Mouse (Mus musculus) embryo, embryonic 10.5 days (tissue): ENCODE results near the gene Ddx39b.
"Not testable (repeated sequence)": the region's sequence is repeated elsewhere in the genome, so short reads cannot be mapped to it uniquely, and the experiment has no call there.

Experiments
- DNase-seq: peaks from one replicate; pipeline ENCODE4 v3.0.0-alpha.2; 2015; ENCODE audit warnings: low spot score

Ddx39b gene

GRCm38 (mm10) chr17:35262664-35263522 is 21.3 kb downstream of the Ddx39b start, which contains the start of gene H2-D1:
TSS of gene H2-D1 (plus strand) at chr17:35262730.
- DNase-seq: peak; percentile 92

- DNase-seq: no peak
Observed at GRCm38 (mm10) chr17:35263523-35263883, 22.0 kb downstream of the Ddx39b start.

DNA sequence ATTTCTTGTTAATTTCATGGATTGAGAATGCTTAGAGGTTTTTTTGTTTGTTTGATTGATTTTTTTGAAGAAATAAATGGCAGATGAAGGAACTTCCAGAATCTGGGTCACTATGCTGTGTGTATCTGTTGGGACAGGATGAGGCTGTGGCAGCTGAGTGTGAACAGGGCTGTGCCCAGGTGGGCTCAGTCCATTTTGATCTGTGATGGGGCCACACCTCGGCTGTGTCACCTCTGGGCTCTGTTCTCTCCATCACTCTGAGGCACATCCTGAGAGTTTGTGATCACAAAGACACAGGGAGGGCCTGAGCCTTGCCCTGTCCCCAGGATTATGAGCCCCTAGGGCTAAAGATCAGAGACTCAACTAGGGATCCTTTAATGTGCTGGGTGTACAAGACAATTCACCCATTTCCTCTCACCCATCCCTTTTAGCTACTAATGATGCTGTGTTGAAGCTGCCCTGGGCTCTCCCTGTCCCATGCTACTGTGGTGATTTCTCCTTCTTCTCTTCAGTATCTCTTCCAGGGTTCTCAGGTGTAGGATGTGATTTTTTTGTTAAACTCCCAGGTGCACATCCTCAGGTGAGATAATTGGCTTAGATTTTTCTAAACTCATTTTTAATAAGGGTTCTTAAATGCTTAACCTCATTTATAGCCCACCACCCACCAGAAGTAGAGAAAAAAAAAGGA is 26.0 kb downstream of the Ddx39b start:
- DNase-seq: no peak

GRCm38 (mm10) chr17:35269653-35270347 is 28.3 kb downstream of the Ddx39b start:
- peak; percentile 78 for DNase-seq

GRCm38 (mm10) chr17:35272249-35272648 is 30.7 kb downstream of the Ddx39b start:
- no peak for DNase-seq

DNA sequence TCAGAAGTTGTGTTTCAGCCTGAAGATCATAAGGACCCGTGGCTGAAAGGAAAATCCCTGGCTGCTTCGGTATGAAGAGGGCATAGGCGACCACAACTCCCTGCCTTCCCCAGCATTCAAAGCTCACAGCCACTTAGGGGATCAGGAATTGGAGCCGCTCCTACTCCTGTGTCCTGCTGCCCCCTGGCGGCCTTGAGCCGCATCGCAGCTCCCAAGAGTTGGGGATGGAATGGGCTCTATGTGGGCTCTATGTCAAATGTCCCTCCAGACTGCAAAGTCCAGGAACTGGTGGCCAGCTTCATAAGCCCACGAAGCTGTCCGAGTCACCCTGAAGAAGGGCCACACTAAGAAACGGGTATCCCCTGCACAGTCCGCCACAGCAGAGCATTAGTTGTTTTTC is 33.2 kb downstream of the Ddx39b start:
- DNase-seq: peak; percentile 87

GRCm38 (mm10) chr17:35276304-35276864 is 34.8 kb downstream of the Ddx39b start:
- no peak for DNase-seq

GRCm38 (mm10) chr17:35278049-35278448 is 36.5 kb downstream of the Ddx39b start:
- no peak for DNase-seq

DNA sequence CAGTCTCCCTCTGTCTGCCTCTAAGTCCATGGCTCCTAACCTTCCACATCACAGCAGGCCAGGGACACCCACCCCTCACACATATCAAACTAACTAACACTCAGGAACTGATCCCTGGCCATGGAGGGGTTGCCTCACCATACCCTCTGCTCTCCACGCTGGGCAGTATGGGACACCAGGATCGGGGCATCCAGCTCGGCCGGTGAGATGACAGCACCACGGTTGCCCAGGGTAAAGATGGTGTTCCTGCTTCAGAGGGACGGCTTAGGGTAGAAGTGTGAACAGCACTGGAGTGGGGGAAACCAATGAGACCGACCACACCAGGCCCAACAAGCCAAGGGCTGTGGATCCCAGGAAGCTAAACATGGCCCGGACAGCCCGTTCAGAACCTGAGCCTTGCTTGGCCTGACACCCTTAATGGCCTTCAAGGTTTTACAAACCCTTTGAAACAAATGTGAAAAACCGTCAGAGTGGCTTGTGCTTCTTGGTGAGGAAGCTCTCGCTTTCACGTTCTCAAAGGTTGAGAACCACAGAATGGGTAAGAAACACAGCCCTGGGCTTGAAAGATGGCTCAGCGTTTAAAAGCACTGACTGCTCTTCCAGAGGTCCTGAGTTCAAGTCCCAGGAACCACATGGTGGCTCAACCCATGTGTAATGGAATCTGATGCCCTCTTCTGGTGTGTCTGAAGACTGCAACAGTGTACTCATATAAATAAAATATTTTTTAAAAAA is 37.6 kb downstream of the Ddx39b start:
- DNase-seq: no peak

- DNase-seq: no peak
Observed at GRCm38 (mm10) chr17:35280276-35280675, 38.7 kb downstream of the Ddx39b start.

- DNase-seq: no peak
Observed at GRCm38 (mm10) chr17:35285431-35285830, 43.9 kb downstream of the Ddx39b start.

- peak; percentile 47 for DNase-seq
Observed at GRCm38 (mm10) chr17:35295796-35296195, 54.2 kb downstream of the Ddx39b start.

DNA sequence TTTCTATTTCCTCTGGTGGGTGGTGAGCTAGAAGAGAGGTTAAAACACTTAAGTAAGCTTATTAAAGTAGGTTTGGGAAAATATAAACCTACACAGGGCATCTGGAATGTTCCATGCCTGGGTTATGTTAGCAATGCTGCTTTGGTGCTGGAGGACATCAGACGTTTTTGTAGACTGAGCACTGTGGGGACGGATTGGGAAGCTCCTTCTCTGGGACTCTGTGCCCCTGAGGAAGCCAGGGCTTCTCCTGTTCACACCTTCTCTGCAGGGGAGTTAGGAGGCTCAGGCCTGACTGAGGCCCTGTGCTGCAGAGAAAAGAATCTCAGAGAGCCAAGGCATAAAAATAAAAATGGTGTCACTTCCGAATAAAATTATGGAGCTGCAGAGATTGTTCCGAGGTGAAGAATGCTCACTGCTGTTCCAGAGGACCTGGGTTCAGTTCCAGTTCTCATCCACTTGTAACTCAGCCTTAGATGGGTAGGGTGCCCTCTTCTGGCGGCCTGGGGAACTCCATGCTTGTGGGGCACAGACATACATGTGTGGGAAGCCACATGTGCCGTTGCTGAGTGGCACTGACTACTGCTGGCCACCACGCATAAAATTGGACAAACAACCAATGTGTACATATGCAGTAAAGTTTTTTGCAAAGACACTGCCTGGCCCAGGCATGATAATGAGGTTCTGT is 58.9 kb downstream of the Ddx39b start:
- not testable (repeated sequence) for DNase-seq

DNA sequence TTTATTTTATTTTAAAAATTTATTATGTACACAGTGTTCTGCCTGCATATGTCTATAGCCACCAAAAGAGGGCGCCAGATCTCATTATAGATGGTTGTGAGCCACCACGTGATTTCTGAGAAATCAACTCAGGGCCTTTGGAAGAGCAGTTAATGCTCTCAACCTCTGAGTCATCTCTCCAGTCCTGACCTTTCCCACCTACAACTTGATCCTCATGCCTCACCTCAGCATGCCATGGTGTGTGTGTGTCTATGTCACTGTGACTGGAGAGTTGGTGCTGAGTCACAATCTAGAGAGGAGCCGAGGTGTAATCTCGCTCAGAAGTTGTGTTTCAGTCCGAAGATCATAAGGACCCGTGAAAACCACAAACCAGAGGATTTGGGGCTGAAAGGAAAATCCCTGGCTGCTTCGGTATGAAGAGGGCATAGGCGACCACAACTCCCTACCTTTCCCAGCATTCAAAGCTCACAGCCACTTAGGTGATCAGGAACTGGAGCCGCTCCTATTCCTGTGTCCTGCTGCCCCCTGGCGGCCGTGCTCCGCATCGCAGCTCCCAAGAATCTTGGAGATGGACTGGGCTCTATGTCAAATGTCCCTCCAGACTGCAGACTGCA is 60.2 kb downstream of the Ddx39b start:
- DNase-seq: peak; percentile 80

DNA sequence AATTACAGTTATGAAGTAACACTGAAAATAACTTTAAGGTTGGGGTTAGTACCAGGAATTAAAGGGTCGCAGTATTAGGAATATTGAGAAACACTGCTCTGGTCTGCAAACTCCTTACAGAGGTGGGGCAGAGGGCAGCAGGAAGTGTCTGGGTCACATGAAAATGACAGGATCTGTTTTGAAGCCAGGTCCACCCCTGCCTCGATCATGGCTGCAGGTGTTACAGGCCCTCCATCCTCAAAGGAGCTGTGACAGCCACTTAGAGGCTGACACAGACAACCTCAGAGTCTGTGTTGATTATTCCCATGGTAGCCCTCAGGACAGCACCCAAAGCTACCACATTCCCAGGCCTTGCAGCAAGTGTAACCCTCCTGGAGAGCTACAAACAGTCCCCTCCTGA is 61.7 kb downstream of the Ddx39b start:
- no peak for DNase-seq
